Mouse (Mus musculus) olfactory bulb, adult 2 months (tissue): ENCODE data around the gene H3f3b.

Source experiments
- CTCF ChIP-seq: fragments of 200-500 bp; IDR thresholded peaks from 2 replicates; pipeline ENCODE4 v1.5.1; 2012; ENCODE audit warnings: low read depth, mild to moderate bottlenecking, low read length, moderate library complexity; ENCODE audit not compliant: insufficient read depth
- POLR2A ChIP-seq: fragments of 200-500 bp; IDR thresholded peaks from 2 replicates; pipeline ENCODE4 v1.6.1; 2012; ENCODE audit warnings: mild to moderate bottlenecking, low read depth, low read length, moderate library complexity; ENCODE audit not compliant: insufficient read depth

DNA sequence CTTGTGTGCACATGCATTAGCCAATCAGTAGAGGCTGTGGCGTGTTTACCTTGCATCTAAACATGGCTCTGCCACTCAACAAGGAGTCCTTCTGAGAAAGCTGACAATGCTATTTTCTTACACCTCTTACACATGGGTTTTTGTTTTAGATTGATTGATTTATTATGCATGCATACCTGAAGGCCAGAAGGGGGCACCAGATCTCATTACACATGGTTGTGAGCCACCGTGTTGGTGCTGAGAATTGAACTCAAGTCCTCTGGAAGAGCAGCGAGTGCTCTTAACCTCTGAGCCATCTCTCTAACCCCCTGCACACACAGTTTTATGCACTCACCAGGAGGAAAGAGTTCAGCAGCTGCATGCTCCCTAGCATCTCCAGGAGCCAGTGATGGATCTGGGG lies 24.9 kb downstream of the H3f3b start:
- TF ChIP-seq POLR2A (no peak), CTCF (no peak)
